Mouse (Mus musculus) embryonic facial prominence, embryonic 11.5 days (tissue): Measurements from ENCODE around the gene Psmb8. TPM values are rescaled to one million over a fixed set of nuclear protein-coding genes. Genes with fewer than 3 reads are reported as not detected.
"Not testable (repeated sequence)": the region's sequence is repeated elsewhere in the genome, so short reads cannot be mapped to it uniquely, and the experiment has no call there.

ENCODE experiments used
- ATAC-seq: fragments of 200-750 bp; cut with Nextera tagmentation; replicated peaks from 2 replicates; pipeline ENCODE4 v1.8.0; 2017; ENCODE audit warnings: low read depth; ENCODE audit not compliant: insufficient number of reproducible peaks, low FRiP score, low TSS enrichment
- DNase-seq: peaks from one replicate; pipeline ENCODE4 v3.0.0-alpha.2; 2015; ENCODE audit warnings: low spot score
- H3K27ac ChIP-seq: fragments of 300-500 bp; sonication (generic); replicated peaks from 2 replicates; pipeline ENCODE4 v1.5.1; 2014; ENCODE audit warnings: mild to moderate bottlenecking, low read depth, low read length, control low read depth
- H3K27me3 ChIP-seq: fragments of 300-500 bp; sonication (generic); 2 replicates; pipeline ENCODE4 v1.6.1; 2014; ENCODE audit warnings: mild to moderate bottlenecking, low read length, moderate library complexity, mixed read lengths; ENCODE audit not compliant: control insufficient read depth, insufficient read depth
- H3K36me3 ChIP-seq: fragments of 300-500 bp; sonication (generic); replicated peaks from 2 replicates; pipeline ENCODE4 v1.6.1; 2014; ENCODE audit warnings: low read depth, mild to moderate bottlenecking, low read length, moderate library complexity, mixed read lengths; ENCODE audit not compliant: control insufficient read depth, insufficient read depth
- H3K4me1 ChIP-seq: fragments of 300-500 bp; sonication (generic); 2 replicates; pipeline ENCODE4 v1.6.1; 2014; ENCODE audit warnings: low read length, mixed read lengths; ENCODE audit not compliant: control insufficient read depth, insufficient read depth
- H3K4me2 ChIP-seq: fragments of 300-500 bp; sonication (generic); 2 replicates; pipeline ENCODE4 v1.6.1; 2014; ENCODE audit warnings: low read depth, mild to moderate bottlenecking, control low read depth, low read length, moderate library complexity
- H3K4me3 ChIP-seq: fragments of 300-500 bp; sonication (generic); 2 replicates; pipeline ENCODE4 v1.5.1; 2014; ENCODE audit warnings: low read depth, low read length, control low read depth
- H3K9ac ChIP-seq: fragments of 300-500 bp; sonication (generic); replicated peaks from 2 replicates; pipeline ENCODE4 v1.6.1; 2014; ENCODE audit warnings: mild to moderate bottlenecking, control low read depth, low read length
- H3K9me3 ChIP-seq: fragments of 300-500 bp; sonication (generic); replicated peaks from 2 replicates; pipeline ENCODE4 v1.6.1; 2016; ENCODE audit warnings: mild to moderate bottlenecking, low read length, inconsistent platforms, mixed read lengths; ENCODE audit not compliant: control insufficient read depth
- WGBS: fragments of 180-500 bp; shearing (Covaris S2); extraction: QIAGEN DNeasy Blood & Tissue Kit; methylation state at CpG from one replicate; pipeline ENCODE4 v1.1.7; 2014; 5-methylcytosine and 5-hydroxymethylcytosine counted together
- polyA plus RNA-seq: library from polyadenylated mRNA; unstranded; fragments of >200 nt; fragmentation: Nextera tagmentation; extraction: Ambion mirVana; gene quantifications from 2 replicates; pipeline ENCODE4 v1.2.1, GENCODE M21; 2014

Psmb8 gene
- polyA plus RNA-seq, 1 experiment from 2014 or later: 2.1 TPM

DNA sequence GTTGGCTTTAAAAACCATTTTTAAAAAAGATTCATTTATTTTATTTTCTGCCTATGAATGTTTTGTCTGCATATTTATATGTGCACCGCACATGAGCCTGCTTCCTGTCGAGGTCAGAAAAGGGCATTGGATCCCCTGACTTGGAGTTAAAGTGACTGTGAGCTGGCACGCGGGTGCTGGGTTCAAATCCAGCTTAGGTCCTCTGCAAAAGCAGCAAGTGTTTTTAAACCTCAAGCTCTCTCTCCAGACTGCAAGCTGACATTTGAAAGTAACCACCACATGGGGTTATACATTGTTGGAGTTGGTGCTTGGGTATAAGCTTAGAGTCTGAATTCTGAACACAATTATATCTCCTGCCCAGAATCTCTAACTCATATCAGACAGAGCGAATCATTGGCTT lies 20.5 kb downstream of the Psmb8 start:
- Histone ChIP-seq H3K9ac (no peak overlapping the region), H3K27ac (no peak overlapping the region), H3K36me3 (no peaks in the 10 kb centered on the region), H3K4me2 (no peak overlapping the region), H3K4me3 (no peak overlapping the region), H3K4me1 (no peaks in the 10 kb centered on the region), H3K9me3 (no peaks in the 10 kb centered on the region), H3K27me3 (peaks cover 15% of the 10 kb centered on the region)
- no peak for DNase-seq
- ATAC-seq: no peak
- WGBS: 89% methylated on average over 5 of the region's 5 CpGs

DNA sequence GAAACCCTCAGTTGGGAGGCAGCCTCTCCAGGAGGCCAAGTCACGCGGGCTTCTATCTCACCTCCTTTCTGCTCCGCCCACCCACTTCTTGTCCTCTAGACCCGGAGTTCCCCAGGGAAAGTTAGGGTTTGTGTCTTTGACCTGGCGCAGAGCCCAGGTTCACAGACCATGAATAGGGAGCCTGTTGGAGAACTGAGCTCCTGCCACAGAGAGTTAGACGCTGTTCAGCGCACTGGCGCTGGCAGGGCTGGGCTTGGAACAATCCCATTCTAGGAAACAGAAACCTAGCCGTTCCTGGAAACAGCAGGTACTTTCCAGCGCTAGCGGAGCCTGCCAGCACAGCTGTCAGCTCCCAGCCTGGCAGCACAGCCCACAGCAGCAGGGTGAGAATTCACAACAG lies 21.2 kb downstream of the Psmb8 start:
- ATAC-seq: no peak

DNA sequence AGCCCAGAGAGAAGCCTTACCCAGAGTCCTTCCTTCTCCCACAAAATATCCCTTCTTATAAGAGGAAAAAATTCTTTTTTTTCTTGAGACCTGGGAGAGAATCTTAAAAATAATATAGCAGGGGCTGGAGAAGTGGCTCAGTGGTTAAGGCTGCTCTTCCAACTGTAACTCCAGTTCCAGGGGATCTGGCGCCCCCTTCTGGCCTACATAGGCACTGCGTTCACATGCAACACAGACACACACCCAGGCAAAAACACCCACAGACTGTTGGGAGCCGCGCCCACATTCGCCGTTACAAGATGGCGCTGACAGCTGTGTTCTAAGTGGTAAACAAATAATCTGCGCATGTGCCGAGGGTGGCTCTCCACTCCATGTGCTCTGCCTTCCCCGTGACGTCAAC lies 21.6 kb downstream of the Psmb8 start:
- ATAC-seq, H3K27ac ChIP-seq, H3K36me3 ChIP-seq, H3K27me3 ChIP-seq, H3K9me3 ChIP-seq, H3K4me1 ChIP-seq, H3K9ac ChIP-seq, H3K4me2 ChIP-seq, H3K4me3 ChIP-seq, DNase-seq: not testable (repeated sequence)
- WGBS: 85% methylated on average over 7 of the region's 11 CpGs

More for the DNA sequence above, 21.2 kb downstream of the Psmb8 start:
- no peaks in the 10 kb centered on the region for H3K4me1 ChIP-seq
- peaks cover 11% of the 10 kb centered on the region for H3K27me3 ChIP-seq
- WGBS: 85% methylated on average over 11 of the region's 11 CpGs
- H3K4me3 ChIP-seq: no peak overlapping the region
- H3K27ac ChIP-seq: no peak overlapping the region
- H3K9ac ChIP-seq: no peak overlapping the region
- DNase-seq: no peak
- no peaks in the 10 kb centered on the region for H3K9me3 ChIP-seq
- H3K4me2 ChIP-seq: no peak overlapping the region
- H3K36me3 ChIP-seq: no peaks in the 10 kb centered on the region

GRCm38 (mm10) chr17:34219801-34220200 lies 22.3 kb downstream of the Psmb8 start:
- H3K27ac ChIP-seq, H3K4me2 ChIP-seq, H3K4me1 ChIP-seq, H3K27me3 ChIP-seq, H3K36me3 ChIP-seq, H3K9me3 ChIP-seq, DNase-seq, H3K9ac ChIP-seq, H3K4me3 ChIP-seq, ATAC-seq: not testable (repeated sequence)
- 91% methylated on average over 3 of the region's 7 CpGs for WGBS

DNA sequence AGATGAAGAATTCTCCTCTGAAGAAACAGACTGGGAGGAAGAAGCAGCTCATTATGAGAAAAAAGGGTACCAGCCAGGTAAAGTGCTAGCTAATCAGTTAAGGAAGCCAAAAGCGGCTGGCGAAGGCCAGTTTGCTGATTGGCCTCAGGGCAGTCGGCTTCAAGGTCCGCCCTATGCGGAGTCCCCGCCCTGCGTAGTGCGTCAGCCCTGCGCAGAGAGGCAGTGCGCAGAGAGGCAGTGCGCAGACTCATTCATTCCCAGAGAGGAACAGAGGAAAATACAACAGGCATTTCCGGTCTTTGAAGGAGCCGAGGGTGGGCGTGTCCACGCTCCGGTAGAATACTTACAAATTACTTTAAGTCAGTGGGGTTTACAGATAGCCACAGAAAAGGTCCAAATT lies 22.9 kb downstream of the Psmb8 start:
- WGBS: 100% methylated on average over 3 of the region's 16 CpGs
- not testable (repeated sequence) for H3K4me1 ChIP-seq, H3K27ac ChIP-seq, DNase-seq, H3K4me3 ChIP-seq, H3K9me3 ChIP-seq, H3K4me2 ChIP-seq, H3K27me3 ChIP-seq, H3K9ac ChIP-seq, H3K36me3 ChIP-seq, ATAC-seq

DNA sequence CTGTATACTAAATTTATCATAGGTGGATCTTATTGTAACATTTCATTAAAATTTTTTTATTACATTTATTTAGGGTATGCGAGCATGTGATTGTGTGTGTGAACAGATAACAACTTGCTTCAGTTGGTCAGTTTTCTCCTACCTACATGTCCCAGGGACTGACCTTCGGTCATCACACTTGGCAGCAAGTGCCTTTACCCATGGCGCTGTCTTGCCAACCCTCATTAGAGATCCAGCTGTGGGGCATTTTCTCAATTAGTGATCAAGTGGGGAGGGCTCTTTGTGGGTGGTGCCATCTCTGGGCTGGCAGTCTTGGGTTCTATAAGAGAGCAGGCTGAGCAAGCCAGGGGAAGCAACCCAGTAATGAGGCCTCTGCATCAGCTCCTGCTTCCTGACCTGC lies 27.3 kb downstream of the Psmb8 start:
- no peak overlapping the region for H3K9ac ChIP-seq
- no peak overlapping the region for H3K4me2 ChIP-seq
- DNase-seq (no peak), ATAC-seq (no peak)
- H3K27me3 ChIP-seq: no peaks in the 10 kb centered on the region
- H3K9me3 ChIP-seq: no peaks in the 10 kb centered on the region
- WGBS: 95% methylated on average over 3 of the region's 3 CpGs
- no peak overlapping the region for H3K4me3 ChIP-seq
- no peak overlapping the region for H3K27ac ChIP-seq
- H3K36me3 ChIP-seq: no peaks in the 10 kb centered on the region
- no peaks in the 10 kb centered on the region for H3K4me1 ChIP-seq

- Histone ChIP-seq H3K4me3 (no peak overlapping the region), H3K36me3 (no peaks in the 10 kb centered on the region), H3K27me3 (no peaks in the 10 kb centered on the region), H3K9ac (no peak overlapping the region), H3K9me3 (no peaks in the 10 kb centered on the region), H3K4me1 (no peaks in the 10 kb centered on the region), H3K27ac (no peak overlapping the region), H3K4me2 (no peak overlapping the region)
- ATAC-seq: no peak
- DNase-seq: no peak
- 93% methylated on average over 8 of the region's 8 CpGs for WGBS
These were observed 27.9 kb downstream of the Psmb8 start for GRCm38 (mm10) chr17:34225426-34225825.

GRCm38 (mm10) chr17:34225911-34226310 lies 28.4 kb downstream of the Psmb8 start:
- H3K4me2 ChIP-seq, DNase-seq: not testable (repeated sequence)
- 95% methylated on average over 13 of the region's 23 CpGs for whole genome bisulfite sequencing

More at GRCm38 (mm10) chr17:34225911-34226310, 28.4 kb downstream of the Psmb8 start:
- H3K4me1 ChIP-seq, H3K36me3 ChIP-seq, ATAC-seq, H3K4me3 ChIP-seq, H3K27ac ChIP-seq, H3K9ac ChIP-seq, H3K9me3 ChIP-seq, H3K27me3 ChIP-seq: not testable (repeated sequence)
